ENCODE assay signal across 25 mouse cellular contexts in the genomic region with DNA sequence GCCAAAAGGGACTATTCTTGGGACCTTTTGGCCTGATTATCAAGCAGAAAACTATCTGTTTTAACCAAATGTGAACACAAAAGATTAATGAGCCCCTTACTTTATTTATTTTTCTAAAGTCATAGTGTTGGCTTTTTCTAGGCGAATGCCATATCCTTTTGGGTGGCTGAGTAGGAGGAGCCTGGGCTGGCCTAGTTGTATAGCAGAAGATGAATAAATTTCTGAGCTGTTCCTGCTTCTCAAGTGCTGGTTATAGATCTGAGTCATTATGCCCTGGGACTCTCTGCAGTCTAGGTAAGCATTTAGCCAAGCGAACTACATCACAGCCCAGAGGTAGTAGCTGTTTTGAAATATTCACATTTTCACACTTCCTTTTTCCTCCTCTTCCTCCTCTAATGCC. TPM values are rescaled to one million over a fixed set of nuclear protein-coding genes. Genes with fewer than 3 reads are reported as not detected.
A peak's percentile ranks its signal among the peaks of the same experiment; 100 is the strongest.
DNase-seq lines count a peak whose midpoint lies in the region; ATAC-seq and TF ChIP-seq lines count a peak whose summit lies in the region.
"Had no signal": no experiment of that assay in that cellular context is flagged by ENCODE, and none has a peak within 500 bp of the region (broad histone marks: within the 10 kb centered on the region; RNA-seq: fewer than 3 reads in every experiment).

No protein-coding gene starts in this region.

- H3K9me3 ChIP-seq in heart, embryonic 16.5 days (replicated peaks; ENCODE audit: control insufficient read depth, low read length) = no peaks in the 10 kb centered on the region
- no peaks in the 10 kb centered on the region for H3K9me3 ChIP-seq in midbrain, embryonic 14.5 days (ENCODE audit: control insufficient read depth, low read length)
- H3K9me3 ChIP-seq: embryonic facial prominence, embryonic 15.5 days; forebrain, embryonic 15.5 days; G1E; limb, embryonic 13.5 days had no signal

- DNase-seq in cerebellum, adult 9-11 months = peak; percentile 5
- no peak for DNase-seq in cerebellum, postnatal 4 days (ENCODE audit: low spot score in 2 of 2)
- DNase-seq in heart, adult 2 months = no peak
- DNase-seq in right cerebral cortex, adult 18-20 months = peak; percentile 43
- DNase-seq in right cerebral cortex, adult 2 months (ENCODE audit: low spot score in 2 of 2) = no peak
- no peak for DNase-seq in midbrain, embryonic 14.5 days
- DNase-seq: adrenal gland, adult 8-10 months; cerebellum, adult 18-20 months; kidney, adult 9 months; kidney, postnatal 14 days; layer of hippocampus, postnatal 36 days; lung, embryonic 14.5 days had no signal

- TF ChIP-seq CTCF in heart, adult 2 months (IDR thresholded peaks at IDR 0.05) = no peak

- WGBS in heart, embryonic 16.5 days = 59% methylated on average over 2 of the region's 2 CpGs
- WGBS in heart, adult 2 months = 35% methylated on average over 2 of the region's 2 CpGs
- WGBS in midbrain, embryonic 14.5 days = 97% methylated on average over 2 of the region's 2 CpGs

- no peak for TF ChIP-seq EP300 in heart, adult 2 months (IDR thresholded peaks at IDR 0.05; ENCODE audit: insufficient read depth, low read depth, low read length)

- H3K36me3 ChIP-seq in heart, embryonic 16.5 days (ENCODE audit: control insufficient read depth, insufficient read depth) = peaks cover 9% of the 10 kb centered on the region
- H3K36me3 ChIP-seq in heart, adult 2 months (ENCODE audit: control insufficient read depth, insufficient read depth, low read length) = peaks cover 50% of the 10 kb centered on the region
- H3K36me3 ChIP-seq in midbrain, embryonic 14.5 days (ENCODE audit: control insufficient read depth, insufficient read depth, low read length) = peaks cover 13% of the 10 kb centered on the region

- intact Hi-C loops in heart, adult 2 months (cut with DNase I) = loop anchor here (2.0 to 10.0 kb wide), 2 partner anchors 13 to 591 kb away; a partner anchor contains a TSS

- no peak overlapping the region for H3K9ac ChIP-seq in heart, embryonic 16.5 days (ENCODE audit: low read length)
- no peak overlapping the region for H3K9ac ChIP-seq in heart, adult 2 months (ENCODE audit: low read depth, low read length)
- no peak overlapping the region for H3K9ac ChIP-seq in midbrain, embryonic 14.5 days (replicated peaks; ENCODE audit: low read length)
- H3K9ac ChIP-seq: embryonic facial prominence, embryonic 15.5 days; forebrain, embryonic 15.5 days; limb, embryonic 13.5 days; liver, embryonic 14.5 days; lung, embryonic 14.5 days had no signal

- TF ChIP-seq POLR2A in heart, adult 2 months (IDR thresholded peaks at IDR 0.05; ENCODE audit: insufficient read depth, low read depth, low read length) = no peak

- H3K27ac ChIP-seq in heart, embryonic 16.5 days (ENCODE audit: low read length) = no peak overlapping the region
- H3K27ac ChIP-seq in heart, adult 2 months = no peak overlapping the region
- no peak overlapping the region for H3K27ac ChIP-seq in midbrain, embryonic 14.5 days (replicated peaks; ENCODE audit: low read depth, low read length)
- H3K27ac ChIP-seq: embryonic facial prominence, embryonic 15.5 days; forebrain, embryonic 15.5 days; hindbrain, postnatal 0 days; limb, embryonic 13.5 days; liver, embryonic 14.5 days had no signal

- H3K4me1 ChIP-seq in heart, embryonic 16.5 days (ENCODE audit: control insufficient read depth, insufficient read depth, low read length) = peaks cover 29% of the 10 kb centered on the region
- H3K4me1 ChIP-seq in heart, adult 2 months (ENCODE audit: control insufficient read depth, insufficient read depth, low read length) = peaks cover 10% of the 10 kb centered on the region
- H3K4me1 ChIP-seq in midbrain, embryonic 14.5 days (ENCODE audit: control insufficient read depth, insufficient read depth, low read length) = peaks cover 18% of the 10 kb centered on the region

- ATAC-seq in heart, embryonic 16.5 days (replicated peaks; ENCODE audit: extremely low read depth, insufficient read depth, low FRiP score) = no peak
- no peak for ATAC-seq in erythroid progenitor cell, adult 5-6 weeks (replicated peaks; ENCODE audit: low FRiP score, poor library complexity, severe bottlenecking)
- no peak for ATAC-seq in midbrain, embryonic 14.5 days (ENCODE audit: low FRiP score, low TSS enrichment)
- ATAC-seq: activated CD4-positive, CD25-positive, alpha-beta regulatory T cell, adult 4 months; forebrain, embryonic 15.5 days; hindbrain, postnatal 0 days; intestine, embryonic 16.5 days; midbrain, embryonic 16.5 days had no signal

- peaks cover 9% of the 10 kb centered on the region for H3K79me2 ChIP-seq in heart, adult 2 months (replicated peaks; ENCODE audit: control insufficient read depth, insufficient read depth, low read length)

- no peak overlapping the region for H3K4me3 ChIP-seq in heart, embryonic 16.5 days (ENCODE audit: low read length)
- H3K4me3 ChIP-seq in heart, adult 2 months = no peak overlapping the region
- no peak overlapping the region for H3K4me3 ChIP-seq in midbrain, embryonic 14.5 days (replicated peaks; ENCODE audit: low read depth, low read length)
- H3K4me3 ChIP-seq: embryonic facial prominence, embryonic 15.5 days; forebrain, embryonic 15.5 days; limb, embryonic 13.5 days; myocyte had no signal

- no peaks in the 10 kb centered on the region for H3K27me3 ChIP-seq in heart, embryonic 16.5 days (ENCODE audit: control insufficient read depth, insufficient read depth, low read length)
- H3K27me3 ChIP-seq in heart, adult 2 months (ENCODE audit: control insufficient read depth, insufficient read depth, low read length) = no peaks in the 10 kb centered on the region
- no peaks in the 10 kb centered on the region for H3K27me3 ChIP-seq in midbrain, embryonic 14.5 days (ENCODE audit: control insufficient read depth, insufficient read depth, low read length)
- H3K27me3 ChIP-seq: embryonic facial prominence, embryonic 15.5 days; forebrain, embryonic 15.5 days; limb, embryonic 13.5 days had no signal

- 0 out of 2 replicates have a peak overlapping the region, but pooled peaks have one; percentile 5 for H3K4me2 ChIP-seq in heart, embryonic 16.5 days (ENCODE audit: low read depth, low read length)
- no peak overlapping the region for H3K4me2 ChIP-seq in midbrain, embryonic 14.5 days (ENCODE audit: low read length)
- H3K4me2 ChIP-seq: embryonic facial prominence, embryonic 15.5 days; forebrain, embryonic 15.5 days; limb, embryonic 13.5 days; lung, embryonic 14.5 days had no signal

RNA-seq across cellular contexts. Expression of a gene that starts 4.4 kb away (rescaled TPM):
- 1,790 and 1,803 TPM in 2 replicates for polyA plus RNA-seq in heart, embryonic 16.5 days (2015; fragmentation: Nextera tagmentation; extraction: Ambion mirVana)
- total RNA-seq in heart, adult 2 months (2021) = 1,000 to 10,000 TPM; 2,350 to 2,717 TPM
- 1,522 and 1,780 TPM in 2 replicates for polyA plus RNA-seq in heart, adult 2 months (2012; rRNA removed)
- total RNA-seq in erythroid progenitor cell, adult 5-6 weeks (2015; ENCODE audit: low replicate concordance) = 138 and 226 TPM in 2 replicates
- total RNA-seq in erythroid progenitor cell, adult 5-6 weeks (2017; ENCODE audit: low replicate concordance) = 34.4 and 38.2 TPM in 2 replicates
- 832 and 924 TPM in 2 replicates for polyA plus RNA-seq in midbrain, embryonic 14.5 days (2014; fragmentation: Nextera tagmentation; extraction: Ambion mirVana)

RNA-seq across cellular contexts. Expression of a gene that starts 11.8 kb away (rescaled TPM):
- polyA plus RNA-seq in heart, embryonic 16.5 days (2015; fragmentation: Nextera tagmentation; extraction: Ambion mirVana) = 12.7 and 13.4 TPM in 2 replicates
- total RNA-seq in heart, adult 2 months (2021) = 1 to 10 TPM; 8.1 to 8.3 TPM
- 3.1 and 4.7 TPM in 2 replicates for polyA plus RNA-seq in heart, adult 2 months (2012; rRNA removed)
- total RNA-seq in erythroid progenitor cell, adult 5-6 weeks (2015; ENCODE audit: low replicate concordance) = 2.9 and 5.0 TPM in 2 replicates
- total RNA-seq in erythroid progenitor cell, adult 5-6 weeks (2017; ENCODE audit: low replicate concordance) = 3.5 and 5.9 TPM in 2 replicates
- polyA plus RNA-seq in midbrain, embryonic 14.5 days (2014; fragmentation: Nextera tagmentation; extraction: Ambion mirVana) = 23.8 and 24.1 TPM in 2 replicates

RNA-seq across cellular contexts. Expression of a gene that starts 21.7 kb away (rescaled TPM):
- polyA plus RNA-seq in heart, embryonic 16.5 days (2015; fragmentation: Nextera tagmentation; extraction: Ambion mirVana) = 11.5 and 15.9 TPM in 2 replicates
- total RNA-seq in heart, adult 2 months (2021) = 1 to 10 TPM; 1.6 TPM
- 2.1 TPM in 2 replicates for polyA plus RNA-seq in heart, adult 2 months (2012; rRNA removed)
- total RNA-seq in erythroid progenitor cell, adult 5-6 weeks (2015; ENCODE audit: low replicate concordance) = not detected in 2 replicates
- total RNA-seq in erythroid progenitor cell, adult 5-6 weeks (2017; ENCODE audit: low replicate concordance) = not detected in 2 replicates
- 28.1 and 30.7 TPM in 2 replicates for polyA plus RNA-seq in midbrain, embryonic 14.5 days (2014; fragmentation: Nextera tagmentation; extraction: Ambion mirVana)
- total RNA-seq: common myeloid progenitor, adult 5-6 weeks had no signal
- polyA plus RNA-seq: activated CD4-positive, CD25-positive, alpha-beta regulatory T cell, adult 4 months had no signal

RNA-seq across cellular contexts. Expression of a gene that starts 27.0 kb away (rescaled TPM):
- polyA plus RNA-seq in heart, embryonic 16.5 days (2015; fragmentation: Nextera tagmentation; extraction: Ambion mirVana) = 89.8 and 95.6 TPM in 2 replicates
- 100 to 1,000 TPM; 119 to 132 TPM for total RNA-seq in heart, adult 2 months (2021)
- 146 and 266 TPM in 2 replicates for polyA plus RNA-seq in heart, adult 2 months (2012; rRNA removed)
- total RNA-seq in erythroid progenitor cell, adult 5-6 weeks (2015; ENCODE audit: low replicate concordance) = 1.7 and 4.0 TPM in 2 replicates
- total RNA-seq in erythroid progenitor cell, adult 5-6 weeks (2017; ENCODE audit: low replicate concordance) = 0.26 and 1.4 TPM in 2 replicates
- 53.5 and 56.5 TPM in 2 replicates for polyA plus RNA-seq in midbrain, embryonic 14.5 days (2014; fragmentation: Nextera tagmentation; extraction: Ambion mirVana)

RNA-seq across cellular contexts. Expression of a gene that starts 35.2 kb away (rescaled TPM):
- 52.3 and 53.4 TPM in 2 replicates for polyA plus RNA-seq in heart, embryonic 16.5 days (2015; fragmentation: Nextera tagmentation; extraction: Ambion mirVana)
- 10 to 100 TPM; 25.7 to 26.7 TPM for total RNA-seq in heart, adult 2 months (2021)
- polyA plus RNA-seq in heart, adult 2 months (2012; rRNA removed) = 43.9 and 54.8 TPM in 2 replicates
- total RNA-seq in erythroid progenitor cell, adult 5-6 weeks (2015; ENCODE audit: low replicate concordance) = 23.8 and 28.1 TPM in 2 replicates
- total RNA-seq in erythroid progenitor cell, adult 5-6 weeks (2017; ENCODE audit: low replicate concordance) = 10.0 and 12.1 TPM in 2 replicates
- 48.2 TPM in 2 replicates for polyA plus RNA-seq in midbrain, embryonic 14.5 days (2014; fragmentation: Nextera tagmentation; extraction: Ambion mirVana)

Comparison
In these comparisons a context has a peak if more than half of its experiments do, and no peak if none do; other contexts are left out.
1. DNase-seq: peak in cerebellum, adult 9-11 months (single experiment) and right cerebral cortex, adult 18-20 months (single experiment); none in cerebellum, postnatal 4 days (0 of 2), heart, adult 2 months (0 of 2), right cerebral cortex, adult 2 months (0 of 2) and midbrain, embryonic 14.5 days (single experiment).